Mouse (Mus musculus) MEL (cell line): Measurements from ENCODE around the gene Sptbn4. TPM values are rescaled to one million over a fixed set of nuclear protein-coding genes. Genes with fewer than 3 reads are reported as not detected.

Experiments
- DNase-seq: peaks from one replicate; pipeline ENCODE4 v3.0.0; 2011; ENCODE audit warnings: low read depth, low spot score
- H3K27ac ChIP-seq: 2 replicates; pipeline ENCODE4 v1.5.1; 2012; ENCODE audit warnings: low read depth, mild to moderate bottlenecking, control low read depth, low read length, moderate library complexity; ENCODE audit not compliant: control insufficient read depth
- H3K27me3 ChIP-seq, 2 experiments: fragments of 150-350 bp in 1 of 2; sonication (generic) in 1 of 2; 2 replicates each; pipeline ENCODE4 v1.6.1; 2012; ENCODE audit warnings: low read length in 2 of 2, mild to moderate bottlenecking in 2 of 2, improper control_type of control experiment in 1 of 2, moderate library complexity in 1 of 2; ENCODE audit not compliant: insufficient read depth in 2 of 2, control insufficient read depth in 1 of 2
- H3K36me3 ChIP-seq, 2 experiments: 2 replicates each; pipeline ENCODE4 v1.6.1; 2012 to 2014; ENCODE audit warnings: low read length in 2 of 2, improper control_type of control experiment in 1 of 2, inconsistent platforms in 1 of 2, mild to moderate bottlenecking in 1 of 2; ENCODE audit not compliant: insufficient read depth in 2 of 2, control insufficient read depth in 1 of 2
- H3K4me1 ChIP-seq, 2 experiments: fragments of 150-350 bp in 1 of 2; sonication (generic) in 1 of 2; 2 replicates each; pipeline ENCODE4 v1.6.1; 2012; ENCODE audit warnings: low read length in 2 of 2, improper control_type of control experiment in 1 of 2, mild to moderate bottlenecking in 1 of 2; ENCODE audit not compliant: insufficient read depth in 2 of 2, control insufficient read depth in 1 of 2
- H3K4me3 ChIP-seq, 2 experiments: fragments of 150-350 bp in 1 of 2; sonication (generic) in 1 of 2; 2 replicates each; pipeline ENCODE4 v1.5.1; 2012; ENCODE audit warnings: low read depth in 2 of 2, low read length in 2 of 2, mild to moderate bottlenecking in 2 of 2, moderate library complexity in 2 of 2, control low read depth in 1 of 2, improper control_type of control experiment in 1 of 2; ENCODE audit not compliant: control insufficient read depth in 1 of 2, insufficient read depth in 1 of 2
- H3K79me2 ChIP-seq: 2 replicates; pipeline ENCODE4 v1.6.1; 2012; ENCODE audit warnings: mild to moderate bottlenecking, low read length, moderate library complexity; ENCODE audit not compliant: control insufficient read depth, poor library complexity, insufficient read depth
- H3K9ac ChIP-seq: 2 replicates; pipeline ENCODE4 v1.6.1; 2012; ENCODE audit warnings: low read depth, mild to moderate bottlenecking, control low read depth, low read length, moderate library complexity; ENCODE audit not compliant: control insufficient read depth, poor library complexity, severe bottlenecking
- H3K9me3 ChIP-seq: fragments of 150-350 bp; sonication (generic); replicated peaks from 2 replicates; pipeline ENCODE4 v1.6.1; 2012; ENCODE audit warnings: mild to moderate bottlenecking, low read length, improper control_type of control experiment, moderate library complexity; ENCODE audit not compliant: insufficient read depth
- BHLHE40 ChIP-seq: IDR thresholded peaks from 2 replicates; pipeline ENCODE4 v1.6.1; 2012; ENCODE audit warnings: low read depth, mild to moderate bottlenecking, inconsistent platforms, low read length, improper control_type of control experiment, borderline replicate concordance
- CHD1 ChIP-seq: IDR thresholded peaks from 2 replicates; pipeline ENCODE4 v1.6.1; 2012; ENCODE audit warnings: low read depth, mild to moderate bottlenecking, inconsistent platforms, low read length, improper control_type of control experiment
- CHD2 ChIP-seq: IDR thresholded peaks from 2 replicates; pipeline ENCODE4 v1.6.1; 2011; ENCODE audit warnings: low read length, improper control_type of control experiment
- CTCF ChIP-seq, 3 experiments: IDR thresholded peaks in 2 of 3; conservative IDR thresholded peaks in 1 of 3; 2 replicates each; pipeline ENCODE4 v1.5.1; 2011 to 2012; ENCODE audit warnings: low read length in 3 of 3, low read depth in 2 of 3, mild to moderate bottlenecking in 2 of 3, improper control_type of control experiment in 1 of 3, inconsistent platforms in 1 of 3, mixed read lengths in 1 of 3, moderate library complexity in 1 of 3; ENCODE audit not compliant: control insufficient read depth in 1 of 3, insufficient read depth in 1 of 3, poor library complexity in 1 of 3, severe bottlenecking in 1 of 3
- E2F4 ChIP-seq: IDR thresholded peaks from 2 replicates; pipeline ENCODE4 v1.6.1; 2011; ENCODE audit warnings: low read depth, low read length, improper control_type of control experiment, borderline replicate concordance
- ELF1 ChIP-seq: IDR thresholded peaks from 2 replicates; pipeline ENCODE4 v1.6.1; 2014; ENCODE audit warnings: low read depth, mild to moderate bottlenecking, inconsistent platforms, low read length, improper control_type of control experiment, moderate library complexity
- EP300 ChIP-seq, 2 experiments: IDR thresholded peaks; 2 replicates each; pipeline ENCODE4 v1.6.1; 2011; ENCODE audit warnings: improper control_type of control experiment in 2 of 2, low read length in 2 of 2, low read depth in 1 of 2, mild to moderate bottlenecking in 1 of 2
- ETS1 ChIP-seq: IDR thresholded peaks from 2 replicates; pipeline ENCODE4 v1.6.1; 2012; ENCODE audit warnings: low read depth, mild to moderate bottlenecking, inconsistent platforms, low read length, improper control_type of control experiment, moderate library complexity
- GATA1 ChIP-seq: IDR thresholded peaks from 2 replicates; pipeline ENCODE4 v1.6.1; 2011; ENCODE audit warnings: low read depth, low read length, improper control_type of control experiment
- HCFC1 ChIP-seq: IDR thresholded peaks from 2 replicates; pipeline ENCODE4 v1.6.1; 2012; ENCODE audit warnings: low read depth, mild to moderate bottlenecking, inconsistent platforms, low read length, improper control_type of control experiment, moderate library complexity
- JUND ChIP-seq: IDR thresholded peaks from 2 replicates; pipeline ENCODE4 v1.6.1; 2011; ENCODE audit warnings: low read depth, mild to moderate bottlenecking, improper control_type of control experiment, low read length
- KAT2A ChIP-seq: conservative IDR thresholded peaks from 2 replicates; pipeline ENCODE4 v1.6.1; 2012; ENCODE audit warnings: low read depth, low read length, improper control_type of control experiment, inconsistent platforms
- MAFK ChIP-seq: IDR thresholded peaks from 2 replicates; pipeline ENCODE4 v1.6.1; 2011; ENCODE audit warnings: low read depth, mild to moderate bottlenecking, low read length, improper control_type of control experiment, borderline replicate concordance
- MAX ChIP-seq: IDR thresholded peaks from 2 replicates; pipeline ENCODE4 v1.6.1; 2011; ENCODE audit warnings: low read length, improper control_type of control experiment
- MEF2A ChIP-seq: IDR thresholded peaks from 2 replicates; pipeline ENCODE4 v1.6.1; 2014; ENCODE audit warnings: low read depth, mild to moderate bottlenecking, inconsistent platforms, low read length, improper control_type of control experiment; ENCODE audit not compliant: poor library complexity, insufficient replicate concordance, severe bottlenecking; ENCODE audit errors: extremely low read depth
- MXI1 ChIP-seq: IDR thresholded peaks from 2 replicates; pipeline ENCODE4 v1.6.1; 2011; ENCODE audit warnings: mild to moderate bottlenecking, low read depth, low read length, improper control_type of control experiment
- MYB ChIP-seq: IDR thresholded peaks from 2 replicates; pipeline ENCODE4 v1.6.1; 2011; ENCODE audit warnings: mild to moderate bottlenecking, low read depth, low read length, improper control_type of control experiment
- MYC ChIP-seq: IDR thresholded peaks from 2 replicates; pipeline ENCODE4 v1.6.1; 2011; ENCODE audit warnings: low read depth, mild to moderate bottlenecking, low read length, improper control_type of control experiment, moderate library complexity
- NELFE ChIP-seq: IDR thresholded peaks from 2 replicates; pipeline ENCODE4 v1.6.1; 2011; ENCODE audit warnings: low read depth, low read length, improper control_type of control experiment
- NRF1 ChIP-seq: IDR thresholded peaks from 2 replicates; pipeline ENCODE4 v1.6.1; 2014; ENCODE audit warnings: low read depth, mild to moderate bottlenecking, inconsistent platforms, low read length, improper control_type of control experiment, moderate library complexity; ENCODE audit not compliant: poor library complexity, insufficient read depth, severe bottlenecking
- POLR2A ChIP-seq, 2 experiments: IDR thresholded peaks; 2 replicates each; pipeline ENCODE4 v1.6.1; 2011 to 2012; ENCODE audit warnings: low read length in 2 of 2, mild to moderate bottlenecking in 2 of 2, control low read depth in 1 of 2, improper control_type of control experiment in 1 of 2, low read depth in 1 of 2, moderate library complexity in 1 of 2; ENCODE audit not compliant: control insufficient read depth in 1 of 2, insufficient read depth in 1 of 2, poor library complexity in 1 of 2
- POLR2AphosphoS2 ChIP-seq: IDR thresholded peaks from 2 replicates; pipeline ENCODE4 v1.6.1; 2011; ENCODE audit warnings: low read length, improper control_type of control experiment
- POLR2AphosphoS5 ChIP-seq: IDR thresholded peaks from 2 replicates; pipeline ENCODE4 v1.6.1; 2012; ENCODE audit warnings: low read depth, borderline replicate concordance, mild to moderate bottlenecking, inconsistent platforms, low read length, moderate library complexity, mixed read lengths
- RAD21 ChIP-seq: IDR thresholded peaks from 2 replicates; pipeline ENCODE4 v1.6.1; 2011; ENCODE audit warnings: mild to moderate bottlenecking, low read depth, low read length, improper control_type of control experiment
- RCOR1 ChIP-seq: IDR thresholded peaks from 2 replicates; pipeline ENCODE4 v1.6.1; 2012; ENCODE audit warnings: low read depth, mild to moderate bottlenecking, inconsistent platforms, low read length, improper control_type of control experiment
- SIN3A ChIP-seq: IDR thresholded peaks from 2 replicates; pipeline ENCODE4 v1.6.1; 2012; ENCODE audit warnings: low read length, improper control_type of control experiment, inconsistent platforms
- SMC3 ChIP-seq: IDR thresholded peaks from 2 replicates; pipeline ENCODE4 v1.6.1; 2011; ENCODE audit warnings: low read depth, low read length, improper control_type of control experiment
- TAL1 ChIP-seq: IDR thresholded peaks from 2 replicates; pipeline ENCODE4 v1.6.1; 2012; ENCODE audit warnings: mild to moderate bottlenecking, inconsistent platforms, low read length, moderate library complexity, mixed read lengths
- TBP ChIP-seq: IDR thresholded peaks from 2 replicates; pipeline ENCODE4 v1.8.0; 2011; ENCODE audit warnings: low read depth, low read length, improper control_type of control experiment
- TCF12 ChIP-seq: IDR thresholded peaks from 2 replicates; pipeline ENCODE4 v1.6.1; 2014; ENCODE audit warnings: low read depth, mild to moderate bottlenecking, inconsistent platforms, low read length, improper control_type of control experiment, moderate library complexity
- UBTF ChIP-seq: IDR thresholded peaks from 2 replicates; pipeline ENCODE4 v1.6.1; 2012; ENCODE audit warnings: low read depth, mild to moderate bottlenecking, inconsistent platforms, low read length, improper control_type of control experiment, moderate library complexity, borderline replicate concordance; ENCODE audit not compliant: insufficient read depth
- USF1 ChIP-seq: IDR thresholded peaks from 2 replicates; pipeline ENCODE4 v1.6.1; 2014; ENCODE audit warnings: low read depth, mild to moderate bottlenecking, inconsistent platforms, low read length, improper control_type of control experiment, moderate library complexity
- USF2 ChIP-seq, 2 experiments: IDR thresholded peaks; 2 replicates each; pipeline ENCODE4 v1.6.1; 2011 to 2012; ENCODE audit warnings: improper control_type of control experiment in 2 of 2, low read length in 2 of 2, borderline replicate concordance in 1 of 2, inconsistent platforms in 1 of 2, low read depth in 1 of 2, mild to moderate bottlenecking in 1 of 2; ENCODE audit not compliant: insufficient read depth in 1 of 2
- ZC3H11A ChIP-seq: IDR thresholded peaks from 2 replicates; pipeline ENCODE4 v1.6.1; 2012; ENCODE audit warnings: low read depth, mild to moderate bottlenecking, inconsistent platforms, low read length, improper control_type of control experiment
- ZNF384 ChIP-seq: IDR thresholded peaks from 2 replicates; pipeline ENCODE4 v1.6.1; 2012; ENCODE audit warnings: low read depth, mild to moderate bottlenecking, inconsistent platforms, low read length, improper control_type of control experiment
- polyA plus RNA-seq, 2 experiments: library from polyadenylated mRNA; stranded (reverse) in 1 of 2; unstranded in 1 of 2; fragments of >175 nt in 1 of 2; fragments of >200 nt in 1 of 2; gene quantifications; 2 replicates each; pipeline versions ENCODE4 v1.2.1 to v1.2.4; 2012; ENCODE audit warnings: low replicate concordance in 2 of 2, low read depth in 1 of 2; ENCODE audit not compliant: insufficient read length in 2 of 2, insufficient read depth in 1 of 2, missing spikeins in 1 of 2
- total RNA-seq: library from RNA; depleted of rRNA; stranded (reverse); fragments of 300-350 nt; gene quantifications from 2 replicates; pipeline ENCODE4 v1.2.3, GENCODE M21; 2012

The Sptbn4 gene
- total and polyA plus RNA-seq, 3 experiments = 0.19 to 0.68 TPM; not detected in 1

GRCm38 (mm10) chr7:27490543-27491329 lies 43.2 kb upstream of the Sptbn4 start:
- DNase-seq = peak; percentile 93
- Histone ChIP-seq H3K4me3 (peak overlapping the region; percentile 64 to 66), H3K4me1 (peaks cover 10 to 22% of the 10 kb centered on the region in 2 experiments)
- TF ChIP-seq NELFE (peak; percentile 48), RAD21 (peak; percentile 26), SIN3A (peak; percentile 68), GATA1 (no peak), TCF12 (peak; percentile 57), EP300 (IDR thresholded peaks at IDR 0.05; ENCODE audit: low read depth in 1 of 2, low read length in 2 of 2) (peak in 1 of 2 experiments; percentile 16; a peak in 2 of 4 replicates), TAL1 (no peak), POLR2AphosphoS5 (no peak), CHD2 (no peak), SMC3 (peak; percentile 61), ZNF384 (peak; percentile 80), MXI1 (peak; percentile 31; the same call in 1 of the 2 replicates), BHLHE40 (peak; percentile 95), HCFC1 (peak; percentile 42; the same call in 1 of the 2 replicates), POLR2A (IDR thresholded peaks at IDR 0.05; ENCODE audit: control insufficient read depth in 1 of 2, insufficient read depth in 1 of 2, low read depth in 1 of 2, low read length in 2 of 2, poor library complexity in 1 of 2) (peak; percentile 8 to 68; a peak in 1 of 4 replicates), CHD1 (peak; percentile 62; the same call in 1 of the 2 replicates), POLR2AphosphoS2 (no peak; the same call in 1 of the 2 replicates), UBTF (no peak), MYC (no peak), E2F4 (no peak), MYB (no peak), MAFK (no peak), USF2 (IDR thresholded peaks at IDR 0.05; ENCODE audit: borderline replicate concordance in 1 of 2, insufficient read depth in 1 of 2, low read depth in 1 of 2, low read length in 2 of 2) (no peak), RCOR1 (no peak), ZC3H11A (no peak), KAT2A (no peak), USF1 (0 out of 2 replicates have a peak, but pooled peaks have one; percentile 33), ELF1 (peak; percentile 54; the same call in 1 of the 2 replicates), NRF1 (0 out of 2 replicates have a peak, but pooled peaks have one; percentile 12), MEF2A (no peak), JUND (no peak), TBP (peak; percentile 56; the same call in 1 of the 2 replicates), ETS1 (peak; percentile 28; the same call in 1 of the 2 replicates), MAX (no peak), CTCF (IDR thresholded peaks at IDR 0.05 in 2 of 3, conservative IDR thresholded peaks at IDR 0.05 in 1 of 3; ENCODE audit: control insufficient read depth in 1 of 3, insufficient read depth in 1 of 3, low read depth in 2 of 3, low read length in 3 of 3, poor library complexity in 1 of 3, severe bottlenecking in 1 of 3) (peak; percentile 62 to 77 (median 68))

More at GRCm38 (mm10) chr7:27490543-27491329, 43.2 kb upstream of the Sptbn4 start:
- peaks cover 11% of the 10 kb centered on the region for H3K79me2 ChIP-seq
- no peaks in the 10 kb centered on the region for H3K9me3 ChIP-seq
- H3K27me3 ChIP-seq = no peaks in the 10 kb centered on the region
- peak overlapping the region; percentile 88 for H3K9ac ChIP-seq
- H3K36me3 ChIP-seq = peaks cover 0 to 20% of the 10 kb centered on the region in 2 experiments; a peak in 2 of 4 replicates
- peak overlapping the region; percentile 89 for H3K27ac ChIP-seq
